Mouse (Mus musculus): ENCODE measurements around the gene Terb2. TPM values are rescaled to one million over a fixed set of nuclear protein-coding genes. Genes with fewer than 3 reads are reported as not detected.

Gene Terb2
- polyA plus RNA-seq, 1 experiment, result not detected

- no peaks in the 10 kb centered on the region for H3K27me3 ChIP-seq (ENCODE audit: control insufficient read depth, insufficient read depth, low read length)
- no peak for DNase-seq
- H3K36me3 ChIP-seq (ENCODE audit: control insufficient read depth, insufficient read depth, low read length), result no peaks in the 10 kb centered on the region
- TF ChIP-seq POLR2A (IDR thresholded peaks at IDR 0.05; ENCODE audit: control insufficient read depth, extremely low read depth, insufficient read depth, low read length, poor library complexity) (no peak), CTCF (IDR thresholded peaks at IDR 0.05; ENCODE audit: borderline replicate concordance, control insufficient read depth, extremely low read depth, insufficient read depth, low read length, poor library complexity) (no peak)
- no peak overlapping the region for H3K4me3 ChIP-seq (ENCODE audit: control insufficient read depth, insufficient read depth, low read length)
- no peaks in the 10 kb centered on the region for H3K4me1 ChIP-seq (replicated peaks; ENCODE audit: control insufficient read depth, insufficient read depth, low read length)
- WGBS, result 7% methylated on average over 2 of the region's 2 CpGs
- H3K27ac ChIP-seq (ENCODE audit: control insufficient read depth, insufficient read depth, low read length), result no peak overlapping the region
These were observed 32.2 kb downstream of the Terb2 start for GRCm38 (mm10) chr2:122218234-122218633.

GRCm38 (mm10) chr2:122221378-122221777 lies 35.3 kb downstream of the Terb2 start:
- H3K4me1 ChIP-seq (replicated peaks; ENCODE audit: control insufficient read depth, insufficient read depth, low read length), result no peaks in the 10 kb centered on the region
- no peak overlapping the region for H3K27ac ChIP-seq (ENCODE audit: control insufficient read depth, insufficient read depth, low read length)
- H3K27me3 ChIP-seq (ENCODE audit: control insufficient read depth, insufficient read depth, low read length), result no peaks in the 10 kb centered on the region
- no peaks in the 10 kb centered on the region for H3K36me3 ChIP-seq (ENCODE audit: control insufficient read depth, insufficient read depth, low read length)
- TF ChIP-seq CTCF (IDR thresholded peaks at IDR 0.05; ENCODE audit: borderline replicate concordance, control insufficient read depth, extremely low read depth, insufficient read depth, low read length, poor library complexity), result no peak
- TF ChIP-seq POLR2A (IDR thresholded peaks at IDR 0.05; ENCODE audit: control insufficient read depth, extremely low read depth, insufficient read depth, low read length, poor library complexity), result no peak
- DNase-seq, result no peak
- WGBS, result 86% methylated on average over 4 of the region's 4 CpGs
- H3K4me3 ChIP-seq (ENCODE audit: control insufficient read depth, insufficient read depth, low read length), result no peak overlapping the region

DNA sequence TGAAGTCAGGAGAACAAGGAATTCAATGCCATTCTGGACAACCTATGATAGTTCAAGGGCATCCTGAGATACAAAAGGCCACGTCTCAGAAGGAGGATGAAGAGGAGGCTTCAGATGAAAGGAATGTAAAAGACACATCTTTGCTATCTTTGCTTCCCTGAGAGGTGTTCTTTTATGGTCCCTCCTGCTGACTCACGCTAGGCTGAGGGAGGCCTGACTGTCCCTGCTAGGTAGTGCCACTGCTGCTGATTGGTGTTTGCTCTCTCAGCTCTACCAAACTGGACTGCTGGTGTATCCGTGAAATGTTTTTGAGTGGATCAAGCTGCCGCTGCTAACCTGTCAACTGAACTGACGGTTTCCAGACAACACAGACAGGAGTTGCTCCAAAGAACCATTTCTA lies 35.7 kb downstream of the Terb2 start:
- WGBS, result 84% methylated on average over 5 of the region's 5 CpGs
- Histone ChIP-seq H3K27me3 (ENCODE audit: control insufficient read depth, insufficient read depth, low read length) (no peaks in the 10 kb centered on the region), H3K4me3 (ENCODE audit: control insufficient read depth, insufficient read depth, low read length) (no peak overlapping the region), H3K27ac (ENCODE audit: control insufficient read depth, insufficient read depth, low read length) (no peak overlapping the region), H3K4me1 (replicated peaks; ENCODE audit: control insufficient read depth, insufficient read depth, low read length) (no peaks in the 10 kb centered on the region), H3K36me3 (ENCODE audit: control insufficient read depth, insufficient read depth, low read length) (no peaks in the 10 kb centered on the region)
- TF ChIP-seq CTCF (IDR thresholded peaks at IDR 0.05; ENCODE audit: borderline replicate concordance, control insufficient read depth, extremely low read depth, insufficient read depth, low read length, poor library complexity) (no peak), POLR2A (IDR thresholded peaks at IDR 0.05; ENCODE audit: control insufficient read depth, extremely low read depth, insufficient read depth, low read length, poor library complexity) (no peak)
- no peak for DNase-seq

GRCm38 (mm10) chr2:122222272-122222671 lies 36.2 kb downstream of the Terb2 start:
- DNase-seq, result no peak
- TF ChIP-seq POLR2A (IDR thresholded peaks at IDR 0.05; ENCODE audit: control insufficient read depth, extremely low read depth, insufficient read depth, low read length, poor library complexity) (no peak), CTCF (IDR thresholded peaks at IDR 0.05; ENCODE audit: borderline replicate concordance, control insufficient read depth, extremely low read depth, insufficient read depth, low read length, poor library complexity) (no peak)
- Histone ChIP-seq H3K4me1 (replicated peaks; ENCODE audit: control insufficient read depth, insufficient read depth, low read length) (no peaks in the 10 kb centered on the region), H3K27ac (ENCODE audit: control insufficient read depth, insufficient read depth, low read length) (no peak overlapping the region), H3K27me3 (ENCODE audit: control insufficient read depth, insufficient read depth, low read length) (no peaks in the 10 kb centered on the region), H3K36me3 (ENCODE audit: control insufficient read depth, insufficient read depth, low read length) (no peaks in the 10 kb centered on the region), H3K4me3 (ENCODE audit: control insufficient read depth, insufficient read depth, low read length) (no peak overlapping the region)
- 88% methylated on average over 5 of the region's 5 CpGs for WGBS

- TF ChIP-seq POLR2A (IDR thresholded peaks at IDR 0.05; ENCODE audit: control insufficient read depth, extremely low read depth, insufficient read depth, low read length, poor library complexity) (no peak), CTCF (IDR thresholded peaks at IDR 0.05; ENCODE audit: borderline replicate concordance, control insufficient read depth, extremely low read depth, insufficient read depth, low read length, poor library complexity) (no peak)
- Histone ChIP-seq H3K4me1 (replicated peaks; ENCODE audit: control insufficient read depth, insufficient read depth, low read length) (no peaks in the 10 kb centered on the region), H3K27ac (ENCODE audit: control insufficient read depth, insufficient read depth, low read length) (no peak overlapping the region), H3K4me3 (ENCODE audit: control insufficient read depth, insufficient read depth, low read length) (no peak overlapping the region), H3K27me3 (ENCODE audit: control insufficient read depth, insufficient read depth, low read length) (no peaks in the 10 kb centered on the region), H3K36me3 (ENCODE audit: control insufficient read depth, insufficient read depth, low read length) (no peaks in the 10 kb centered on the region)
- DNase-seq, result no peak
These were observed 37.6 kb downstream of the Terb2 start for GRCm38 (mm10) chr2:122223654-122224053.

- 93% methylated on average over 6 of the region's 6 CpGs for WGBS
- H3K27ac ChIP-seq (ENCODE audit: control insufficient read depth, insufficient read depth, low read length), result no peak overlapping the region
- TF ChIP-seq CTCF (IDR thresholded peaks at IDR 0.05; ENCODE audit: borderline replicate concordance, control insufficient read depth, extremely low read depth, insufficient read depth, low read length, poor library complexity) (no peak), POLR2A (IDR thresholded peaks at IDR 0.05; ENCODE audit: control insufficient read depth, extremely low read depth, insufficient read depth, low read length, poor library complexity) (no peak)
- no peak for DNase-seq
- no peaks in the 10 kb centered on the region for H3K27me3 ChIP-seq (ENCODE audit: control insufficient read depth, insufficient read depth, low read length)
- H3K4me3 ChIP-seq (ENCODE audit: control insufficient read depth, insufficient read depth, low read length), result no peak overlapping the region
- H3K36me3 ChIP-seq (ENCODE audit: control insufficient read depth, insufficient read depth, low read length), result no peaks in the 10 kb centered on the region
- H3K4me1 ChIP-seq (replicated peaks; ENCODE audit: control insufficient read depth, insufficient read depth, low read length), result peaks cover 8% of the 10 kb centered on the region
These were observed 44.3 kb downstream of the Terb2 start for GRCm38 (mm10) chr2:122230395-122230794.

- TF ChIP-seq POLR2A (IDR thresholded peaks at IDR 0.05; ENCODE audit: control insufficient read depth, extremely low read depth, insufficient read depth, low read length, poor library complexity) (no peak), CTCF (IDR thresholded peaks at IDR 0.05; ENCODE audit: borderline replicate concordance, control insufficient read depth, extremely low read depth, insufficient read depth, low read length, poor library complexity) (no peak)
- Histone ChIP-seq H3K4me3 (ENCODE audit: control insufficient read depth, insufficient read depth, low read length) (no peak overlapping the region), H3K4me1 (replicated peaks; ENCODE audit: control insufficient read depth, insufficient read depth, low read length) (peaks cover 8% of the 10 kb centered on the region), H3K27me3 (ENCODE audit: control insufficient read depth, insufficient read depth, low read length) (no peaks in the 10 kb centered on the region), H3K36me3 (ENCODE audit: control insufficient read depth, insufficient read depth, low read length) (no peaks in the 10 kb centered on the region), H3K27ac (ENCODE audit: control insufficient read depth, insufficient read depth, low read length) (no peak overlapping the region)
- WGBS, result 96% methylated on average over 9 of the region's 9 CpGs
- no peak for DNase-seq
These were observed 45.5 kb downstream of the Terb2 start for GRCm38 (mm10) chr2:122231616-122232015.
